Mouse (Mus musculus): ENCODE measurements around the gene Cbx4.

The Cbx4 gene

GRCm38 (mm10) chr11:119056301-119057211 is 29.5 kb downstream of the Cbx4 start:
- DNase-seq (ENCODE audit: low spot score) = no peak

GRCm38 (mm10) chr11:119055571-119056131 is 30.4 kb downstream of the Cbx4 start:
- DNase-seq (ENCODE audit: low spot score) = no peak

GRCm38 (mm10) chr11:119054351-119055345 is 31.4 kb downstream of the Cbx4 start:
- DNase-seq (ENCODE audit: low spot score) = no peak

- DNase-seq (ENCODE audit: low spot score) = no peak
These were observed 32.2 kb downstream of the Cbx4 start for GRCm38 (mm10) chr11:119053738-119054350.

- peak; percentile 93 for DNase-seq (ENCODE audit: low spot score)
These were observed 32.8 kb downstream of the Cbx4 start for GRCm38 (mm10) chr11:119053257-119053670.

GRCm38 (mm10) chr11:119052661-119053256 is 33.3 kb downstream of the Cbx4 start:
- peak; percentile 84 for DNase-seq (ENCODE audit: low spot score)

GRCm38 (mm10) chr11:119051927-119052660 is 33.9 kb downstream of the Cbx4 start:
- DNase-seq (ENCODE audit: low spot score) = peak; percentile 74

GRCm38 (mm10) chr11:119051426-119051825 is 34.6 kb downstream of the Cbx4 start:
- DNase-seq (ENCODE audit: low spot score) = no peak

GRCm38 (mm10) chr11:119050361-119050760 is 35.7 kb downstream of the Cbx4 start:
- no peak for DNase-seq (ENCODE audit: low spot score)

- DNase-seq (ENCODE audit: low spot score) = peak; percentile 27
These were observed 37.9 kb downstream of the Cbx4 start for GRCm38 (mm10) chr11:119048133-119048510.

- peak; percentile 75 for DNase-seq (ENCODE audit: low spot score)
These were observed 38.5 kb downstream of the Cbx4 start for GRCm38 (mm10) chr11:119047261-119048132.

GRCm38 (mm10) chr11:119046601-119047245 is 39.3 kb downstream of the Cbx4 start:
- peak; percentile 45 for DNase-seq (ENCODE audit: low spot score)

GRCm38 (mm10) chr11:119044551-119045337 is 41.3 kb downstream of the Cbx4 start:
- DNase-seq (ENCODE audit: low spot score) = peak; percentile 78

- DNase-seq (ENCODE audit: low spot score) = peak; percentile 55
These were observed 42.1 kb downstream of the Cbx4 start for GRCm38 (mm10) chr11:119043761-119044550.

- DNase-seq (ENCODE audit: low spot score) = no peak
These were observed 42.8 kb downstream of the Cbx4 start for GRCm38 (mm10) chr11:119043273-119043540.

- no peak for DNase-seq (ENCODE audit: low spot score)
These were observed 43.4 kb downstream of the Cbx4 start for GRCm38 (mm10) chr11:119042466-119043272.
